Mouse (Mus musculus) frontal cortex, postnatal 36 days (tissue): ENCODE measurements at regions not wholly inside any gene's neighbourhood (a gene's known extent, or its start where the extent isn't known, plus 50 kb on each side); places are given as distances from the start of the nearest gene placed in this dataset.
A peak's percentile ranks its signal among the peaks of the same experiment; 100 is the strongest.

ENCODE experiments used
- DNase-seq, 2 experiments: peaks; one replicate each; pipeline ENCODE4 v3.0.0; 2022; ENCODE audit warnings: low spot score in 2 of 2

GRCm38 (mm10) chr3:79996803-79997202 is 112.5 kb downstream of the Fam198b start:
- DNase-seq = peak in 1 of 2 experiments; percentile 32

GRCm38 (mm10) chr3:80002335-80002734 is 118.0 kb downstream of the Fam198b start:
- no peak for DNase-seq

GRCm38 (mm10) chr3:80003300-80004090 is 119.2 kb downstream of the Fam198b start:
- no peak for DNase-seq

- no peak for DNase-seq
Observed at GRCm38 (mm10) chr3:80004556-80004955, 120.2 kb downstream of the Fam198b start.

- no peak for DNase-seq
Observed at GRCm38 (mm10) chr3:80004966-80005365, 120.6 kb downstream of the Fam198b start.

GRCm38 (mm10) chr3:80005371-80005770 is 121.0 kb downstream of the Fam198b start:
- no peak for DNase-seq

- no peak for DNase-seq
Observed at GRCm38 (mm10) chr3:80006263-80006662, 121.9 kb downstream of the Fam198b start.

GRCm38 (mm10) chr3:80007006-80007405 is 122.7 kb downstream of the Fam198b start:
- no peak for DNase-seq

- no peak for DNase-seq
Observed at GRCm38 (mm10) chr3:80009275-80009674, 124.9 kb downstream of the Fam198b start.

GRCm38 (mm10) chr3:80025795-80026194 is 141.5 kb downstream of the Fam198b start:
- DNase-seq = no peak

GRCm38 (mm10) chr3:80033071-80033470 is 148.7 kb downstream of the Fam198b start:
- DNase-seq = peak; percentile 43 to 77

- DNase-seq = no peak
Observed at GRCm38 (mm10) chr3:80038553-80039129, 154.3 kb downstream of the Fam198b start.

- no peak for DNase-seq
Observed at GRCm38 (mm10) chr3:80042756-80043484, 158.6 kb downstream of the Fam198b start.

- no peak for DNase-seq
Observed at GRCm38 (mm10) chr3:80049495-80050225, 165.3 kb downstream of the Fam198b start.

GRCm38 (mm10) chr3:80050920-80051319 is 166.6 kb downstream of the Fam198b start:
- DNase-seq = no peak

- no peak for DNase-seq
Observed at GRCm38 (mm10) chr3:80051963-80052362, 167.6 kb downstream of the Fam198b start.

- DNase-seq = no peak
Observed at GRCm38 (mm10) chr3:80052879-80053278, 168.5 kb downstream of the Fam198b start.

GRCm38 (mm10) chr3:80053435-80053834 is 169.1 kb downstream of the Fam198b start:
- no peak for DNase-seq

- no peak for DNase-seq
Observed at GRCm38 (mm10) chr3:80056636-80057350, 172.5 kb downstream of the Fam198b start.

GRCm38 (mm10) chr3:80058722-80059121 is 174.4 kb downstream of the Fam198b start:
- DNase-seq = peak; percentile 37 to 67

GRCm38 (mm10) chr3:80070726-80071125 is 186.4 kb downstream of the Fam198b start:
- no peak for DNase-seq
